Comparison of ENCODE assay signal across 21 mouse cellular contexts in the genomic region with DNA sequence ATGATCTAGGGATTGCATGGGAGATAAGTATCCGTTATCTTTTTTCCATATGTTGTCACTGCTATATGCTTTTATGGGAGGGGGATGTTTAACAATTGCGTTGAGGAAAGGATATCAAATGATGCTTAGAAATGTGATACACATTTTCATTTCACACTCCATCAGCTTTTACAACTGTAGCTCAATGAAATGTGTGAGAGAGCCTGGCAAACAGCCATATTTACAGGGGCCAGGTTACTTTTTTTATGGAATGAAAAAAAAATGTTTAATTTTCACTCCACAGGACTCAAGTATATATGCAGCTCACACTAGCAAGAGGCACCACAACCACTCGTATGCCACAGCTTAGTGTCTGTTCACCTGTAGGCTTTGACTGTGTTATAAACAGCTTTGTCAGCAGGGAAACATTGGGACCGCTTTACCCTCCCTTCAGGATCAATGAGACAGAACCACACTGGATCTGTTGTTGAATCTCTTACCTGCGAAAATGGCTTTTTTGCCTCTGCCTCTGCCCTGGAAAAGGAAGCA.
DNase-seq lines count a peak whose midpoint lies in the region; ATAC-seq and TF ChIP-seq lines count a peak whose summit lies in the region.
"Had no signal": no experiment of that assay in that cellular context is flagged by ENCODE, and none has a peak within 500 bp of the region (broad histone marks: within the 10 kb centered on the region; RNA-seq: fewer than 3 reads in every experiment).

No protein-coding gene starts in this region.

- peak overlapping the region; percentile 51 for H3K27ac ChIP-seq in forebrain, embryonic 15.5 days (replicated peaks)
- H3K27ac ChIP-seq in forebrain, embryonic 11.5 days (ENCODE audit: low read depth, low read length) = no peak overlapping the region
- H3K27ac ChIP-seq in kidney, embryonic 14.5 days (ENCODE audit: low read depth, low read length) = peak overlapping the region; percentile 62; the same call in 1 of the 2 replicates
- H3K27ac ChIP-seq in lung, embryonic 14.5 days (ENCODE audit: low read depth) = no peak overlapping the region
- 0 out of 2 replicates have a peak overlapping the region, but pooled peaks have one; percentile 34 for H3K27ac ChIP-seq in neural tube, embryonic 14.5 days (ENCODE audit: low read depth, low read length)
- H3K27ac ChIP-seq in heart, embryonic 12.5 days (ENCODE audit: poor library complexity, severe bottlenecking) = no peak overlapping the region
- H3K27ac ChIP-seq: embryonic facial prominence, embryonic 13.5 days; gastrocnemius, adult 2 months; heart, embryonic 13.5 days had no signal

- 72% methylated on average over 5 of the region's 5 CpGs for WGBS in forebrain, embryonic 15.5 days
- 90% methylated on average over 5 of the region's 5 CpGs for WGBS in forebrain, embryonic 11.5 days
- 41% methylated on average over 5 of the region's 5 CpGs for WGBS in kidney, embryonic 14.5 days
- 69% methylated on average over 5 of the region's 5 CpGs for WGBS in lung, embryonic 14.5 days
- WGBS in neural tube, embryonic 14.5 days = 63% methylated on average over 5 of the region's 5 CpGs
- 87% methylated on average over 5 of the region's 5 CpGs for WGBS in heart, embryonic 12.5 days

- no peak overlapping the region for H3K9ac ChIP-seq in forebrain, embryonic 15.5 days (replicated peaks)
- H3K9ac ChIP-seq in forebrain, embryonic 11.5 days (ENCODE audit: low read length) = no peak overlapping the region
- H3K9ac ChIP-seq in kidney, embryonic 14.5 days (ENCODE audit: low read depth, low read length) = no peak overlapping the region
- H3K9ac ChIP-seq in lung, embryonic 14.5 days = no peak overlapping the region
- no peak overlapping the region for H3K9ac ChIP-seq in neural tube, embryonic 14.5 days (replicated peaks; ENCODE audit: low read depth, low read length)
- H3K9ac ChIP-seq in heart, embryonic 12.5 days = no peak overlapping the region
- H3K9ac ChIP-seq: embryonic facial prominence, embryonic 13.5 days; heart, embryonic 13.5 days had no signal

- no peak for TF ChIP-seq CTCF in lung, embryonic 14.5 days (IDR thresholded peaks at IDR 0.05; ENCODE audit: low read depth)

- H3K4me2 ChIP-seq in forebrain, embryonic 15.5 days (replicated peaks) = no peak overlapping the region
- no peak overlapping the region for H3K4me2 ChIP-seq in forebrain, embryonic 11.5 days (ENCODE audit: low read depth, low read length, severe bottlenecking)
- H3K4me2 ChIP-seq in kidney, embryonic 14.5 days (replicated peaks; ENCODE audit: low read depth, low read length) = no peak overlapping the region
- H3K4me2 ChIP-seq in lung, embryonic 14.5 days = no peak overlapping the region
- no peak overlapping the region for H3K4me2 ChIP-seq in neural tube, embryonic 14.5 days (ENCODE audit: low read depth, low read length)
- H3K4me2 ChIP-seq in heart, embryonic 12.5 days = no peak overlapping the region
- H3K4me2 ChIP-seq: embryonic facial prominence, embryonic 13.5 days; heart, embryonic 13.5 days had no signal

- H3K4me3 ChIP-seq in forebrain, embryonic 15.5 days = no peak overlapping the region
- no peak overlapping the region for H3K4me3 ChIP-seq in forebrain, embryonic 11.5 days (ENCODE audit: low read depth, low read length)
- H3K4me3 ChIP-seq in kidney, embryonic 14.5 days (ENCODE audit: low read length) = no peak overlapping the region
- no peak overlapping the region for H3K4me3 ChIP-seq in lung, embryonic 14.5 days (ENCODE audit: low read depth, low read length)
- H3K4me3 ChIP-seq in neural tube, embryonic 14.5 days (ENCODE audit: low read depth, low read length) = no peak overlapping the region
- H3K4me3 ChIP-seq in heart, embryonic 12.5 days = no peak overlapping the region
- H3K4me3 ChIP-seq: embryonic facial prominence, embryonic 13.5 days; gastrocnemius, adult 2 months; heart, embryonic 13.5 days had no signal

- H3K9me3 ChIP-seq in forebrain, embryonic 15.5 days = no peaks in the 10 kb centered on the region
- no peaks in the 10 kb centered on the region for H3K9me3 ChIP-seq in forebrain, embryonic 11.5 days (ENCODE audit: control insufficient read depth, low read length)
- H3K9me3 ChIP-seq in kidney, embryonic 14.5 days (ENCODE audit: control insufficient read depth, low read length) = no peaks in the 10 kb centered on the region
- H3K9me3 ChIP-seq in lung, embryonic 14.5 days (ENCODE audit: low read depth, low read length) = no peaks in the 10 kb centered on the region
- H3K9me3 ChIP-seq in neural tube, embryonic 14.5 days (ENCODE audit: control insufficient read depth, low read length) = no peaks in the 10 kb centered on the region
- H3K9me3 ChIP-seq in heart, embryonic 12.5 days (replicated peaks) = no peaks in the 10 kb centered on the region
- H3K9me3 ChIP-seq: embryonic facial prominence, embryonic 13.5 days; heart, embryonic 13.5 days had no signal

- ATAC-seq in forebrain, embryonic 15.5 days (replicated peaks) = no peak
- ATAC-seq in forebrain, embryonic 11.5 days (replicated peaks; ENCODE audit: low FRiP score) = no peak
- peak; percentile 25; the same call in 1 of the 2 replicates for ATAC-seq in kidney, embryonic 14.5 days (ENCODE audit: low FRiP score, low TSS enrichment)
- no peak for ATAC-seq in lung, embryonic 14.5 days (ENCODE audit: insufficient read depth)
- ATAC-seq in neural tube, embryonic 14.5 days (ENCODE audit: low read depth) = peak; percentile 52; the same call in 1 of the 2 replicates
- no peak for ATAC-seq in heart, embryonic 12.5 days (ENCODE audit: insufficient number of reproducible peaks, low FRiP score)
- ATAC-seq: activated CD4-positive, CD25-positive, alpha-beta regulatory T cell, adult 4 months; hindbrain, embryonic 16.5 days; Patski had no signal

- DNase-seq in forebrain, embryonic 11.5 days (ENCODE audit: low spot score) = no peak
- DNase-seq in kidney, postnatal 4 days = no peak
- peak; percentile 42 for DNase-seq in lung, embryonic 14.5 days
- DNase-seq in lung, postnatal 36 days = no peak
- DNase-seq: adrenal gland, postnatal 14 days; cerebellum, adult 18-20 months; cerebellum, adult 9-11 months; cerebellum, postnatal 36 days; gastrocnemius, adult 2 months; gastrocnemius, postnatal 25 days; heart, postnatal 36 days had no signal

- peaks cover 47% of the 10 kb centered on the region for H3K4me1 ChIP-seq in forebrain, embryonic 15.5 days
- H3K4me1 ChIP-seq in forebrain, embryonic 11.5 days (replicated peaks; ENCODE audit: control insufficient read depth, insufficient read depth, low read length) = peaks cover 11% of the 10 kb centered on the region; the same call in 1 of the 2 replicates
- peaks cover 46% of the 10 kb centered on the region for H3K4me1 ChIP-seq in kidney, embryonic 14.5 days (ENCODE audit: control insufficient read depth, insufficient read depth, low read length)
- no peaks in the 10 kb centered on the region for H3K4me1 ChIP-seq in lung, embryonic 14.5 days (ENCODE audit: insufficient read depth)
- peaks cover 16% of the 10 kb centered on the region for H3K4me1 ChIP-seq in neural tube, embryonic 14.5 days (ENCODE audit: control insufficient read depth, insufficient read depth, low read length)
- peaks cover 32% of the 10 kb centered on the region for H3K4me1 ChIP-seq in heart, embryonic 12.5 days (replicated peaks)

- H3K27me3 ChIP-seq in forebrain, embryonic 15.5 days = no peaks in the 10 kb centered on the region
- H3K27me3 ChIP-seq in forebrain, embryonic 11.5 days (ENCODE audit: control insufficient read depth, insufficient read depth, low read length) = no peaks in the 10 kb centered on the region
- H3K27me3 ChIP-seq in kidney, embryonic 14.5 days (ENCODE audit: control insufficient read depth, insufficient read depth, low read length) = no peaks in the 10 kb centered on the region
- H3K27me3 ChIP-seq in lung, embryonic 14.5 days (ENCODE audit: insufficient read depth, low read length) = no peaks in the 10 kb centered on the region
- no peaks in the 10 kb centered on the region for H3K27me3 ChIP-seq in neural tube, embryonic 14.5 days (ENCODE audit: control insufficient read depth, insufficient read depth, low read length)
- H3K27me3 ChIP-seq in heart, embryonic 12.5 days (replicated peaks) = no peaks in the 10 kb centered on the region
- H3K27me3 ChIP-seq: CH12.LX; embryonic facial prominence, embryonic 13.5 days; heart, embryonic 13.5 days; Patski had no signal

- H3K36me3 ChIP-seq in forebrain, embryonic 15.5 days = no peaks in the 10 kb centered on the region
- H3K36me3 ChIP-seq in forebrain, embryonic 11.5 days (ENCODE audit: control insufficient read depth, insufficient read depth, low read length) = no peaks in the 10 kb centered on the region
- H3K36me3 ChIP-seq in kidney, embryonic 14.5 days (ENCODE audit: control insufficient read depth, insufficient read depth, low read length) = no peaks in the 10 kb centered on the region
- no peaks in the 10 kb centered on the region for H3K36me3 ChIP-seq in lung, embryonic 14.5 days (ENCODE audit: insufficient read depth)
- no peaks in the 10 kb centered on the region for H3K36me3 ChIP-seq in neural tube, embryonic 14.5 days (ENCODE audit: control insufficient read depth, insufficient read depth, low read length)
- H3K36me3 ChIP-seq in heart, embryonic 12.5 days = no peaks in the 10 kb centered on the region
- H3K36me3 ChIP-seq: embryonic facial prominence, embryonic 13.5 days; heart, embryonic 13.5 days had no signal

Comparison
In these comparisons a context has a peak if more than half of its experiments do, and no peak if none do; other contexts are left out.
1. H3K27ac ChIP-seq: peak in forebrain, embryonic 15.5 days (single experiment), kidney, embryonic 14.5 days (single experiment) and neural tube, embryonic 14.5 days (single experiment); none in forebrain, embryonic 11.5 days (single experiment), lung, embryonic 14.5 days (single experiment) and heart, embryonic 12.5 days (single experiment).
2. ATAC-seq: peak in kidney, embryonic 14.5 days (single experiment) and neural tube, embryonic 14.5 days (single experiment); none in forebrain, embryonic 15.5 days (single experiment), forebrain, embryonic 11.5 days (single experiment), lung, embryonic 14.5 days (single experiment) and heart, embryonic 12.5 days (single experiment).